Comparison of ENCODE assay signal across 8 mouse cellular contexts in the genomic region with DNA sequence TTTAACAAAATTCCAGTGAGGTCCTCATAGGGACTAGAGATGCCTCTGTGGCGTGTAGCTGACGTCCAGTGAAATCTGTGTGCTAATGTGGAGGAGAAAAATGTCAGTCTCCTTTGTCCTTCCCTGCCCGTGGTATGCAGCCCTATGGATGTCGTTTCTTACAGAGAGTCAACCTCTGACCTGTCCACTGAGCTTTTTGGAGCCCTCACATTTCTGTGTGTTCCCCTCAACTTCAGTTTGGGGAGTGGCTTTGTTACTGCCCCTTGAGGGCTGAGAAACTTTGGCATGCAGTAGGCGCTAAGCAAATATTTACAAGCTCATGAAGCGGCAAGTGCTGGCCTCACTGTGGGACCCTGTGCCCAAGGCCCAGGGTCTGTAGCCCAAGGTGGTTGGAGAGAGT. TPM values are rescaled to one million over a fixed set of nuclear protein-coding genes. Genes with fewer than 3 reads are reported as not detected.
DNase-seq lines count a peak whose midpoint lies in the region; ATAC-seq and TF ChIP-seq lines count a peak whose summit lies in the region.

No protein-coding gene starts in this region.

- no peak for DNase-seq in gastrocnemius, adult 2 months
- no peak for DNase-seq in gastrocnemius, postnatal 25 days
- no peak for DNase-seq in forebrain, embryonic 10.5 days (ENCODE audit: extremely low spot score, low spot score)
- DNase-seq in ovary, postnatal 14 days (ENCODE audit: low spot score) = no peak
- no peak for DNase-seq in left cerebral cortex, adult 18-20 months (ENCODE audit: low spot score in 2 of 2)

- 25% methylated on average over 6 of the region's 6 CpGs for WGBS in forebrain, embryonic 10.5 days
- WGBS in limb, embryonic 12.5 days = 30% methylated on average over 6 of the region's 6 CpGs
- 6% methylated on average over 6 of the region's 6 CpGs for WGBS in midbrain, embryonic 16.5 days

- peak overlapping the region; percentile 93 for H3K4me2 ChIP-seq in limb, embryonic 12.5 days
- peak overlapping the region; percentile 79 for H3K4me2 ChIP-seq in midbrain, embryonic 16.5 days (ENCODE audit: low read length)

- intact Hi-C loops in gastrocnemius, adult 2 months (cut with DNase I) = no loop called here

- no peaks in the 10 kb centered on the region for H3K9me3 ChIP-seq in forebrain, embryonic 10.5 days
- H3K9me3 ChIP-seq in limb, embryonic 12.5 days = no peaks in the 10 kb centered on the region
- no peaks in the 10 kb centered on the region for H3K9me3 ChIP-seq in midbrain, embryonic 16.5 days (replicated peaks; ENCODE audit: control insufficient read depth, low read length, poor library complexity, severe bottlenecking)

- H3K4me1 ChIP-seq in forebrain, embryonic 10.5 days = peaks cover 61% of the 10 kb centered on the region
- H3K4me1 ChIP-seq in limb, embryonic 12.5 days (replicated peaks) = peaks cover 50% of the 10 kb centered on the region
- H3K4me1 ChIP-seq in midbrain, embryonic 16.5 days (ENCODE audit: control insufficient read depth, insufficient read depth, low read length) = peaks cover 47% of the 10 kb centered on the region

- H3K27me3 ChIP-seq in forebrain, embryonic 10.5 days (ENCODE audit: poor library complexity, severe bottlenecking) = no peaks in the 10 kb centered on the region
- H3K27me3 ChIP-seq in limb, embryonic 12.5 days = no peaks in the 10 kb centered on the region
- no peaks in the 10 kb centered on the region for H3K27me3 ChIP-seq in midbrain, embryonic 16.5 days (ENCODE audit: control insufficient read depth, insufficient read depth, low read depth, low read length)

- no peak for TF ChIP-seq CTCF in gastrocnemius, adult 2 months (IDR thresholded peaks at IDR 0.05)

- H3K4me3 ChIP-seq in gastrocnemius, adult 2 months = peak overlapping the region; percentile 87; the same call in 1 of the 2 replicates
- H3K4me3 ChIP-seq in forebrain, embryonic 10.5 days = peak overlapping the region; percentile 83
- H3K4me3 ChIP-seq in limb, embryonic 12.5 days (replicated peaks) = peak overlapping the region; percentile 77
- H3K4me3 ChIP-seq in midbrain, embryonic 16.5 days (ENCODE audit: low read depth, low read length) = peak overlapping the region; percentile 80

- no peak for ATAC-seq in limb, embryonic 12.5 days (ENCODE audit: insufficient number of reproducible peaks, insufficient read depth, low FRiP score, low TSS enrichment, low read depth)
- ATAC-seq in midbrain, embryonic 16.5 days = no peak
- ATAC-seq in inflammation-experienced regulatory T-cells, adult 6 months = no peak

- H3K27ac ChIP-seq in gastrocnemius, adult 2 months = peak overlapping the region; percentile 80
- H3K27ac ChIP-seq in forebrain, embryonic 10.5 days = peak overlapping the region; percentile 100
- H3K27ac ChIP-seq in limb, embryonic 12.5 days = peak overlapping the region; percentile 100
- H3K27ac ChIP-seq in midbrain, embryonic 16.5 days (ENCODE audit: low read length) = peak overlapping the region; percentile 99

- H3K9ac ChIP-seq in limb, embryonic 12.5 days (replicated peaks) = peak overlapping the region; percentile 97
- H3K9ac ChIP-seq in midbrain, embryonic 16.5 days (ENCODE audit: low read depth, low read length) = peak overlapping the region; percentile 88

- peaks cover 48% of the 10 kb centered on the region for H3K36me3 ChIP-seq in forebrain, embryonic 10.5 days (replicated peaks)
- peaks cover 41% of the 10 kb centered on the region for H3K36me3 ChIP-seq in limb, embryonic 12.5 days
- H3K36me3 ChIP-seq in midbrain, embryonic 16.5 days (ENCODE audit: control insufficient read depth, insufficient read depth, low read length) = peaks cover 4% of the 10 kb centered on the region; the same call in 1 of the 2 replicates

RNA-seq across cellular contexts. Expression of a gene that starts 2.1 kb away (rescaled TPM):
- 1 to 10 TPM in 1 of 2 experiments, under 1 TPM in 1; 0.54 to 1.1 TPM for total RNA-seq in gastrocnemius, adult 2 months (2021)
- 1 to 10 TPM; 1.0 to 1.7 TPM for total RNA-seq in gastrocnemius, postnatal 25 days (2021)
- polyA plus RNA-seq in forebrain, embryonic 10.5 days (2016; fragmentation: Nextera tagmentation; extraction: Ambion mirVana) = 27.0 and 28.9 TPM in 2 replicates
- 22.2 and 25.7 TPM in 2 replicates for polyA plus RNA-seq in limb, embryonic 12.5 days (2016; fragmentation: Nextera tagmentation; extraction: Ambion mirVana)
- polyA plus RNA-seq in midbrain, embryonic 16.5 days (2015; fragmentation: Nextera tagmentation; extraction: Ambion mirVana) = 17.9 and 19.1 TPM in 2 replicates
- polyA plus RNA-seq in inflammation-experienced regulatory T-cells, adult 6 months (2017; shearing (Covaris generic)) = 1 to 10 TPM; 1.1 to 1.5 (median 1.1) TPM
- total RNA-seq in left cerebral cortex, adult 18-20 months (2021) = 10 to 100 TPM; 57.1 to 58.4 TPM

RNA-seq across cellular contexts. Expression of a gene that starts 14.9 kb away (rescaled TPM):
- total RNA-seq in gastrocnemius, adult 2 months (2021) = 100 to 1,000 TPM; 316 to 321 TPM
- 100 to 1,000 TPM; 238 to 253 TPM for total RNA-seq in gastrocnemius, postnatal 25 days (2021)
- polyA plus RNA-seq in forebrain, embryonic 10.5 days (2016; fragmentation: Nextera tagmentation; extraction: Ambion mirVana) = 793 and 804 TPM in 2 replicates
- 840 and 867 TPM in 2 replicates for polyA plus RNA-seq in limb, embryonic 12.5 days (2016; fragmentation: Nextera tagmentation; extraction: Ambion mirVana)
- polyA plus RNA-seq in midbrain, embryonic 16.5 days (2015; fragmentation: Nextera tagmentation; extraction: Ambion mirVana) = 674 and 688 TPM in 2 replicates
- polyA plus RNA-seq in inflammation-experienced regulatory T-cells, adult 6 months (2017; shearing (Covaris generic)) = 100 to 1,000 TPM; 763 to 998 (median 907) TPM
- 100 to 1,000 TPM; 308 to 319 TPM for total RNA-seq in left cerebral cortex, adult 18-20 months (2021)

RNA-seq across cellular contexts. Expression of a gene that starts 15.0 kb away (rescaled TPM):
- 1 to 10 TPM; 6.5 to 7.9 TPM for total RNA-seq in gastrocnemius, adult 2 months (2021)
- 1 to 10 TPM; 6.9 to 7.5 TPM for total RNA-seq in gastrocnemius, postnatal 25 days (2021)
- 13.3 and 14.7 TPM in 2 replicates for polyA plus RNA-seq in forebrain, embryonic 10.5 days (2016; fragmentation: Nextera tagmentation; extraction: Ambion mirVana)
- polyA plus RNA-seq in limb, embryonic 12.5 days (2016; fragmentation: Nextera tagmentation; extraction: Ambion mirVana) = 12.8 and 13.9 TPM in 2 replicates
- 12.5 and 13.1 TPM in 2 replicates for polyA plus RNA-seq in midbrain, embryonic 16.5 days (2015; fragmentation: Nextera tagmentation; extraction: Ambion mirVana)
- 10 to 100 TPM; 12.1 to 15.5 (median 12.3) TPM for polyA plus RNA-seq in inflammation-experienced regulatory T-cells, adult 6 months (2017; shearing (Covaris generic))
- total RNA-seq in left cerebral cortex, adult 18-20 months (2021) = 1 to 10 TPM; 8.1 to 8.7 TPM

RNA-seq across cellular contexts. Expression of a gene that starts 23.4 kb away (rescaled TPM):
- 1 to 10 TPM; 8.0 to 8.5 TPM for total RNA-seq in gastrocnemius, adult 2 months (2021)
- 1 to 10 TPM; 7.9 to 8.4 TPM for total RNA-seq in gastrocnemius, postnatal 25 days (2021)
- 34.9 and 35.0 TPM in 2 replicates for polyA plus RNA-seq in forebrain, embryonic 10.5 days (2016; fragmentation: Nextera tagmentation; extraction: Ambion mirVana)
- 31.6 and 33.4 TPM in 2 replicates for polyA plus RNA-seq in limb, embryonic 12.5 days (2016; fragmentation: Nextera tagmentation; extraction: Ambion mirVana)
- polyA plus RNA-seq in midbrain, embryonic 16.5 days (2015; fragmentation: Nextera tagmentation; extraction: Ambion mirVana) = 31.5 and 34.1 TPM in 2 replicates
- polyA plus RNA-seq in inflammation-experienced regulatory T-cells, adult 6 months (2017; shearing (Covaris generic)) = 10 to 100 TPM; 19.2 to 28.2 (median 24.9) TPM
- total RNA-seq in left cerebral cortex, adult 18-20 months (2021) = 10 to 100 TPM; 25.3 to 29.7 TPM

RNA-seq across cellular contexts. Expression of a gene that starts 37.8 kb away (rescaled TPM):
- total RNA-seq in gastrocnemius, adult 2 months (2021) = 10 to 100 TPM; 13.2 TPM
- total RNA-seq in gastrocnemius, postnatal 25 days (2021) = 10 to 100 TPM in 1 of 2 experiments, 1 to 10 TPM in 1; 9.7 to 10.5 TPM
- 7.6 and 9.1 TPM in 2 replicates for polyA plus RNA-seq in forebrain, embryonic 10.5 days (2016; fragmentation: Nextera tagmentation; extraction: Ambion mirVana)
- polyA plus RNA-seq in limb, embryonic 12.5 days (2016; fragmentation: Nextera tagmentation; extraction: Ambion mirVana) = 7.1 and 7.5 TPM in 2 replicates
- polyA plus RNA-seq in midbrain, embryonic 16.5 days (2015; fragmentation: Nextera tagmentation; extraction: Ambion mirVana) = 12.1 and 13.7 TPM in 2 replicates
- polyA plus RNA-seq in inflammation-experienced regulatory T-cells, adult 6 months (2017; shearing (Covaris generic)) = 10 to 100 TPM; 42.7 to 50.3 (median 49.9) TPM
- 10 to 100 TPM; 13.4 to 13.7 TPM for total RNA-seq in left cerebral cortex, adult 18-20 months (2021)
